Mouse (Mus musculus) bone marrow macrophage, adult 2 months (primary cell): ENCODE measurements around the gene Lima1. TPM values are rescaled to one million over a fixed set of nuclear protein-coding genes. Genes with fewer than 3 reads are reported as not detected.

ENCODE experiments used
- H3K27ac ChIP-seq: 2 replicates; pipeline ENCODE4 v1.5.1; 2012; ENCODE audit warnings: low read depth, low read length; ENCODE audit not compliant: insufficient read depth
- H3K4me1 ChIP-seq: 2 replicates; pipeline ENCODE4 v1.6.1; 2012; ENCODE audit warnings: low read length; ENCODE audit not compliant: control insufficient read depth, insufficient read depth
- H3K4me3 ChIP-seq: 2 replicates; pipeline ENCODE4 v1.5.1; 2012; ENCODE audit warnings: mild to moderate bottlenecking, low read length, moderate library complexity; ENCODE audit not compliant: insufficient read depth
- CTCF ChIP-seq: IDR thresholded peaks from 2 replicates; pipeline ENCODE4 v1.5.1; 2012; ENCODE audit warnings: low read depth, mild to moderate bottlenecking, low read length, moderate library complexity
- POLR2A ChIP-seq: IDR thresholded peaks from 2 replicates; pipeline ENCODE4 v1.6.1; 2012; ENCODE audit warnings: mild to moderate bottlenecking, low read depth, low read length, borderline replicate concordance
- polyA plus RNA-seq: library from polyadenylated mRNA; stranded (reverse); fragments of >200 nt; gene quantifications from 2 replicates; pipeline ENCODE4 v1.2.4, GENCODE M21; 2012; ENCODE audit not compliant: missing spikeins, insufficient read depth, insufficient read length

Lima1 gene
- polyA plus RNA-seq, 1 experiment, result 49.3 TPM

GRCm38 (mm10) chr15:99729056-99729783, 146.0 kb downstream of the Lima1 start:
- TF ChIP-seq CTCF (peak; percentile 29; the same call in 1 of the 2 replicates), POLR2A (no peak)
- Histone ChIP-seq H3K4me3 (no peak overlapping the region), H3K4me1 (0 out of 2 replicates have a peak, but pooled peaks cover 3% of the 10 kb centered on the region), H3K27ac (no peak overlapping the region)

Other genes starting within 250 kb of the Lima1 start
- 55.8 and 56.8 TPM in 2 replicates for gene Racgap1, start 223.8 kb downstream of the Lima1 start, polyA plus RNA-seq
- not detected in 2 replicates for gene Asic1, start 205.1 kb downstream of the Lima1 start, polyA plus RNA-seq
- gene Smarcd1, start 173.3 kb downstream of the Lima1 start, polyA plus RNA-seq, result 17.7 and 19.4 TPM in 2 replicates
- not detected in 2 replicates for gene Gm17349, start 170.0 kb downstream of the Lima1 start, polyA plus RNA-seq
- 0.37 and 1.2 TPM in 2 replicates for gene Gpd1, start 157.9 kb downstream of the Lima1 start, polyA plus RNA-seq
- 62.3 and 71.3 TPM in 2 replicates for gene Cox14, start 149.8 kb downstream of the Lima1 start, polyA plus RNA-seq
- 74.9 and 77.3 TPM in 2 replicates for gene Cers5, start 102.6 kb downstream of the Lima1 start, polyA plus RNA-seq
- gene Fam186a, start 91.6 kb upstream of the Lima1 start, polyA plus RNA-seq, result not detected in 2 replicates
- gene Larp4, start 94.6 kb upstream of the Lima1 start, polyA plus RNA-seq, result 26.4 and 27.0 TPM in 2 replicates
- gene Dip2b, start 163.2 kb upstream of the Lima1 start, polyA plus RNA-seq, result 26.2 and 33.0 TPM in 2 replicates